Mouse (Mus musculus): Measurements from ENCODE around the gene Cers5. TPM values are rescaled to one million over a fixed set of nuclear protein-coding genes. Genes with fewer than 3 reads are reported as not detected.

The Cers5 gene
- 51.7 and 60.5 TPM in 2 replicates for polyA plus RNA-seq (2012; rRNA removed)

GRCm38 (mm10) chr15:99772881-99772924, at the start of gene Cers5:
Gene Cers5 (minus strand): TSS chr15:99772885.

GRCm38 (mm10) chr15:99725341-99726155, 47.1 kb downstream of the Cers5 start, which contains the start of gene Cox14:
Gene Cox14 (plus strand): TSS chr15:99725618.

GRCm38 (mm10) chr15:99717386-99718334, 55.0 kb downstream of the Cers5 start, which contains the start of gene Gpd1:
Gene Gpd1 (plus strand): TSS chr15:99717515.

GRCm38 (mm10) chr15:99705440-99706048, 67.1 kb downstream of the Cers5 start, which contains the start of gene Gm17349:
Gene Gm17349 (minus strand): TSS chr15:99705490.

GRCm38 (mm10) chr15:99701999-99702900, 70.4 kb downstream of the Cers5 start, which contains the start of gene Smarcd1:
Gene Smarcd1 (plus strand): TSS chr15:99702129.

Other genes with a start within 250 kb of the Cers5 start
- gene Faim2, start 244.7 kb downstream of the Cers5 start, polyA plus RNA-seq (2012; rRNA removed) = 0.23 and 0.47 TPM in 2 replicates
- not detected in 2 replicates for gene Aqp2, start 193.8 kb downstream of the Cers5 start, polyA plus RNA-seq (2012; rRNA removed)
- gene Aqp5, start 182.1 kb downstream of the Cers5 start, polyA plus RNA-seq (2012; rRNA removed) = 0.32 and 0.52 TPM in 2 replicates
- 0.62 and 0.76 TPM in 2 replicates for gene Aqp6, start 171.5 kb downstream of the Cers5 start, polyA plus RNA-seq (2012; rRNA removed)
- gene Racgap1, start 121.2 kb downstream of the Cers5 start, polyA plus RNA-seq (2012; rRNA removed) = 157 and 204 TPM in 2 replicates
- gene Asic1, start 102.5 kb downstream of the Cers5 start, polyA plus RNA-seq (2012; rRNA removed) = 21.5 and 24.9 TPM in 2 replicates
- 133 and 136 TPM in 2 replicates for gene Smarcd1, start 70.8 kb downstream of the Cers5 start, polyA plus RNA-seq (2012; rRNA removed)
- not detected in 2 replicates for gene Gm17349, start 67.4 kb downstream of the Cers5 start, polyA plus RNA-seq (2012; rRNA removed)
- gene Gpd1, start 55.4 kb downstream of the Cers5 start, polyA plus RNA-seq (2012; rRNA removed) = 2.7 and 5.2 TPM in 2 replicates
- gene Cox14, start 47.3 kb downstream of the Cers5 start, polyA plus RNA-seq (2012; rRNA removed) = 115 and 116 TPM in 2 replicates
- 25.6 and 44.8 TPM in 2 replicates for gene Lima1, start 102.6 kb upstream of the Cers5 start, polyA plus RNA-seq (2012; rRNA removed)
- 0.01 and 0.02 TPM in 2 replicates for gene Fam186a, start 194.2 kb upstream of the Cers5 start, polyA plus RNA-seq (2012; rRNA removed)
- 31.6 and 35.7 TPM in 2 replicates for gene Larp4, start 197.2 kb upstream of the Cers5 start, polyA plus RNA-seq (2012; rRNA removed)

All from central nervous system, embryonic 11.5 days (tissue).